Mouse (Mus musculus) left cerebral cortex, postnatal 14 days (tissue): ENCODE results near the gene Slc11a2. TPM values are rescaled to one million over a fixed set of nuclear protein-coding genes. Genes with fewer than 3 reads are reported as not detected.
"Not testable (repeated sequence)": the region's sequence is repeated elsewhere in the genome, so short reads cannot be mapped to it uniquely, and the experiment has no call there.

Experiments used
- DNase-seq, 2 experiments: peaks; one replicate each; pipeline ENCODE4 v3.0.0; 2021 to 2022; ENCODE audit warnings: low spot score in 2 of 2, mixed read lengths in 1 of 2
- intact Hi-C: fragments of 180-260 bp; cut with DNase I; formaldehyde crosslinking; loops from one replicate; pipeline ENCODE4 v1.15.1; 2025
- total RNA-seq, 2 experiments: library from RNA; stranded (reverse); gene quantifications; 2 replicates each; pipeline ENCODE4 v1.2.3; 2021

The Slc11a2 gene
- total RNA-seq, 2 experiments from 2014 or later, result 55.7 to 56.8 TPM

DNA sequence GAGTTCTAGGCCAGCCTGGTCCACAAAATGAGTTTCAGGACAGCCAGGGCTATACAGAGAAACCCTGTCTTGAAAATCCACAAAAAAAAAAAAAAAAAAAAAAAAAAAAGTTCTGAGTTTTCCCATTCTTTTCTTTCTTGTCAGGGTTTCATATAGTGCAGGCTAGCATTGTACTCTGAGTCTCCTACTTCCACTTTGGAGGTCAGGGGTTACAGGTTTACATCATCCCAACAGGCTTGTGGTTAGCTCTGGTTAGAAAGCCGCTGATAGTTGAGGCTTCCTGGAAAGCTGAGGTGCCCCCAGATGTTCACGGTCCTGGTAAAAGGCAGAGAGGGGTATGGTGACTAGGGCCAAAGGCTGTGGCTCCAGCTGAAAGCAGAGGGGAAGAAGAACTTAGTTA lies 22.0 kb upstream of the Slc11a2 start:
- intact Hi-C loops, result no loop called here
- DNase-seq, result no peak

DNA sequence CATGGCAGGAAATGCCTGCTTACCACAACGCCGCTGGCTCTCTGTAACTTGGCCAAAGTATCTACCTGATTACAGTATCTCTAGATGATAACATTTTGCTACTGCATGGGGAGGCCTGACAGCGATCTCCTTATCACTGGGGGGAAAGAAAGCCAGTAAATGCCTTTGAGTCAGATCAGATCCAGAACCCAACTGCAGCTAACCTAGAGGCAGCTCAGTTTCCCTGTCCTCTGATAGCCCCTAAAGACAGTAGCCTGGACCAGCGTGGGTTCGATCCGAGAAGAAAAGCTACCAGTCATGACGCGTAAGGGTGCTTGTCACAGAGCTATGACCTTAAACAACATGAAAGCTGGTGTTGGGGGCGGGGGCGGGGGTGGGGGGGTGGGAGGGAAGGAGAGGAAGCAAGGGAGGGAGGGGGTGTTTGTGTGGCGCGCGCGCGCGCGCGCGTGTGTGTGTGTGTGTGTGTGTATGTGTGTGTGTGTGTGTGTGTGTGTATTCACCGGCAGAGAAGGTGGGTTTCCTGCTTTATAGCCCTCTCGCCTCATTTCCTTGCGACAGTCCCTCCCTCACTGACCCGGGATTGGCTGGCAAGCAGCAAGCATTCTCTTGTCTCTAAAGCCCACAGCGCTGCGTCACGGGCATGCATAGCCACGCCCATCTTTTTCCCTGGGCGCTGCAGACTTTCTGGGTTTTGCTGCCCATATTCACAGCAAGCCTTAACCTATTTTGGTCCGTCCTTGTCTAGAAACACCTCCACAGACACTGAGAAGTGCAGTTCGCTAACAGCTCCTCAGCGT lies 18.5 kb upstream of the Slc11a2 start:
- peak; percentile 87 to 92 for DNase-seq
- intact Hi-C loops, result no loop called here

DNA sequence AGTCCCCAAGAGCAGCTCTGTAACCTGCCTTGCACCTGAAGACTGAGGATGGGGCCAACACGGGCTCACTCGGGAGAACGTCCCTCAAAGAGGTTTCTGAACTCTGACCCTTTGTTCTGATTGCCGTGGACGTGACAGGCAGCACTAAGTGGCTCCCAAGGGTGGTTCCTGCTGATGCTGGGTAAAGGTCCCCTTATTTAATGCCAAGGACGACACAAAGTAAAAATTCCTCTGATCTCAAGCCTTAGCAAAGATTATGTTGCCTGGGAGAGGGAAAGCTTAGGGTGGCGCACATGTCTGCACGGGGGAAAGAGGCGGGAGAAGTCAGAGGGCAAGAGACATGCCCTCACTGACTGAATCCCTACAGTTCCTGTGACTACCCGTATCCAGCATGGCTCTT lies 11.6 kb upstream of the Slc11a2 start:
- no peak for DNase-seq
- intact Hi-C loops, result no loop called here

DNA sequence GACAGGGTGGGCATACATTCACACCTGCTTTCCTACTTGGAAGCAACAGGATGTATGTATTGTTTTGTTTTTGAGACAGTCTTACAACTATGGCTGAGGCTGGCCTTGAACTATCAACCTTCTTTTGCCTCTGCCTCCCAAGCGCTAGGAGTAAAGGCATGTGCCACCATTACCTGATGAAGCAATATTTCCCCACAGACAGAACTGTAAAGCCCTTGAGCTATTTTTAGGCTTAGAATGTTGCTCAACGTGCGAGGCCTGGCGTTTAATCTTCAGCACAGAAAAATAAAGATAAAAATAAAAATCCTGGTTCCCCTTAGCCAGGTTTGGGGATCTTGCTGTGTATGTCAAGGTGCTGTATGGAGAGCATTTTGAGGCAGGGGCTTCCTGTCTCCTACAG lies 11.2 kb upstream of the Slc11a2 start:
- intact Hi-C loops, result no loop called here
- DNase-seq, result no peak

DNA sequence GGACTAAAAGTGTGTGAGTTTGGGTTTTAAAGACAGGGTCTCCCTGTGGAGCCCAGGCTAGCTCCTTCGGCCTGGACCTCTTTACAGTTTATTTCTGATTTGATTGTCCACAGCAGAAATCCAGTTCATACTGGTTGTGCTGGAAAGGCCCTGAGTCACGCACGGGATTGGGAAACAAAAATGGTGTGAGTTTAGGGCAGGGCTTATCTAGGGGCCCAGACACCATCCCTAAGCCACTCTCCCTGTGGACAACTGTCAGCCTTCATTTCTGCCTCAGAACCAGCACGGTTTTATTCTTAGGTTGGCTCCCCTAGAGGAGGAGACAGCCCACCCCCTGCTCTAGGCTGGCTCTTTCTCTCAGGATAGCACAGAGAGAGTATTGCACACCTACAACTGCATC lies 8.4 kb upstream of the Slc11a2 start:
- DNase-seq, result no peak
- intact Hi-C loops, result no loop called here

DNA sequence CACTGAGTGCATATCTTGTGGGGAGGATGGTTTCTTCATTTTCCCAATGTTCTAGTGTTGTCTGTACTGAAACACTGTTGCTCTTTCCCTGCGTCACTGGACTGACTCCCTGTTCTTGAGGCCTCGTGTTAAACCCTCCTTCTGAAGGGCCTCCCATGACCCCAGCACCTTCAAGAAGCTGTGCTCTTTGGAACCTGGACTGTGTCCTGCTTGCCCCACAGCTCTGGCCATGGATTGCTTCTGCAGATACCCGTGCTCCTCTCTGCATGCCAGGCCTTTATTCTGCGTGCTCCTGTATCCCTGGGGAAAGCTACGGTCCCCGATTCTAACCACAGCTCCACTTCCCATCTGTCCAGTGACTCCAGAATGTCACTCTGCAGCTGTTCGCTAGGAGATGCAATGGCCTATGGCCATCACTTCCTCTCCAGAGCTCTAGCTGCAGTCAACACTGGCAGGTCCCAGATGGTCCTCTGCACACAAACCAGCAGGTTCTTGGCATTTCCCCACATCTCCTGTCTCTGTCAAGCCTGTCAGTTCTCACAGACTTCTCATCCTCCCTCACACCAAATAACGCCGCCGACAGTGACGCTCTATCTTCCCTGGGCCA lies 5.2 kb upstream of the Slc11a2 start:
- intact Hi-C loops, result no loop called here
- DNase-seq, result no peak

DNA sequence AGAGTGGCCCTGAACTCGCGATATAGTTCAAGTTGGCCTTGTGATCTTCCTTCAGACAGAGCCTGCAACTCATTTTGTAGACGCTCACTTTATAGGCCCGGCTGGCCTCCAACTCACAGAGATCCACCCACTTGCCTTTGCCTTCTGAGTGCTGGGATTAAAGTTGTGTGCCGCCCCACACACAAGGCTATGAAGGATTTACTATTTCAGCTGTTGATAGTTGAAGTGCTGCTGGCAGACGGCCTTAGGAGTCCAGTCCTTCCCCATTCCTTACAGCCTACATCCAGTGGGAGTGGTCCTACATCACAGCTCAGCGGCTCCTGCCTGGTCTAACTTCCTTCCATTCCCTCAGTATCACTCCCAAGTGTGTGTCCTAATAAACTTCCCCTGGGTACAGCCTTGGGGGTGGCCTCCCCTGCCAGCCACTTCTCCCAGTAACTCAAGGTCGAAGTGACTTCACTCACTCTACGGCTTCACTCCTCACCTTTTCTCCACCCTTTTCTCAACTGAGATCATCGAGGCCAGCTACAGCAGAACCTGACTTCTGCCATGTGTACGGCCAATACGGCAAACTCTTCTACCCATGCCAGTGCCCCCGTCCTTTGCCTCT lies 3.5 kb upstream of the Slc11a2 start:
- intact Hi-C loops, result no loop called here
- no peak for DNase-seq

DNA sequence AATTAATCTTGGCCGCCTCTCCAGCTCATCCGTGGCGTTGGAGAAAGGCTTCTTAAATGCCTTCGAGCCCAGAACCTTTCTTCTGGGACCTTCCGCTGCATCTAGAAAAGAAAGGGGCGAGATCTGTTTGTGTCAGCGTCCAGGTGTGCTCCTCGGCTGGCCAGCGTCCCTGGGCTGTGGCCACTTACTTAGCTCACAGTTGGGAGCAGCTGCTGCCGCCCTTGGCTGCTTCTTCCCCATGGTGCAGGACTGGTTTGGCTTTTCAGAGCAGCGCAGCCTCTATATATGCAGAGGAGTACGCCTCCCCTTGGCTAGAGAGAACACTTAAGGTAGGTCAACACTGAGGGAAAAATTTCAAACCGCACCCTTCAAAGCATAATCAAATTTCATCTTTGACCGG lies 956 bp downstream of the Slc11a2 start:
- no peak for DNase-seq
- intact Hi-C loops, result no loop called here

DNA sequence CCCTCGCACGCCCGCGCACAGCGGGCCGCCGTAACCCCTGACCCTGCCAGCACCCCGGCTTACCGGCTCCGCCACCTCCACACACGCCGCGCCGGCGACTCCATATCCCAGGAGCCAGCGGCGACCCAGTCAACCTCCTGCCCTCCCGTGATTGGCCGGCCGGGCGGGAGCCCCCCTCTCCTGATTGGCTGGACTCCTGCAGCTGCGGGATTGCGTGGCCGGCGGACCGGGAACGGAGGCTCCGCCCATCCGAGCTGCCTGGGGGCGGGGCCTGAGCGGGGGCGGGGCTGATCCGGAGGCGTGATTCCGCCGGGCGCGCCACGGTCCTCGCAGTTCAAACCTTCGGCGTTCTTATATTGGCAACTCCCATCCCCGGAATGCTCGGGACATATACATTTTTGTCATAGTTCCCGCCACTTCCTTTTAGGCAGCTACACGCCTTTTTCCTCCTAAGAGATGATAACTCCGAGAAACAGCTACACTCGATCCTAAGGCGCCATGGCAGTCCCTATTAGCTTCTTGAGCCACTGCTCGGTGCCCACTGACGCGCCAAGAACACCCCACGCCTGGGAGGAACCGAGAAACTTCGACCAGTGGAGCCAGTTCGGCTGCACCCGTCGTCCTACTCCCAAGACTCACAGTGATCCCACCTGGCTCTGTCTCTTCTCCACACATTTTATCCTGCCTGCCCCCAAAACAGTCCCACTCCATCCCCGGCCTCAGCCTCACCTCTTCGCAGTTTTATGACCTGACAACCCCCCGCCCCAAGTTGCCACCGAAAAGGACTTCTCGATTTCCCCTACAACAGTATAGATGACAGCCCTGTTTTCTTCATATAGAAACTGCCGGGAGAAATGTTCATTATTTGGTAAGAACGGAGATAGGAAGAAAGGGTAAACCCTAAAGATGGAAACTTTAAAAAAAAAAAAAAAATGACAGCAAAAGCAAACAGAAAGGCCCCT lies 1.7 kb downstream of the Slc11a2 start:
- intact Hi-C loops, result no loop called here
- DNase-seq, result peak; percentile 96

DNA sequence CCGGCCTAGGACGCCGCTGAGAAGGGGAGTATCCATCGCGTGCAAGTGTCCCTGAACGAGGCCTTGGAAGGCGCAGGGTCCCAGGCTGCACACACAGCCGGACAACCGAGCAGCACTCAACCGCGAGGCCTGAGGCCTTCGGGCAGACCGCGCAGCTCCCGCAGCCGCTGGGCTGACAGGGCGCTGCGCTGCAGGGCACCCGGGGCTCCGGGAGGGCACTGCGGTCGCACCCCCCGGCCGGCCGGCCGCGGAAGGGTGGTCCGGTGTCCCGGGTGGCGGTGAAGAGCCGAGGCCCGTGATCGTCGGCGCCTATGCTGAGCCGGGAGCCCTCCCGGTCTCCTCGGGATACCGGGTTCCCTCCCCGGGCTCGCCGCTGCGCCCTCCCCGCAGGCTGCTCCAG lies 2.4 kb downstream of the Slc11a2 start:
- intact Hi-C loops, result no loop called here
- DNase-seq, result peak in 1 of 2 experiments; percentile 29

DNA sequence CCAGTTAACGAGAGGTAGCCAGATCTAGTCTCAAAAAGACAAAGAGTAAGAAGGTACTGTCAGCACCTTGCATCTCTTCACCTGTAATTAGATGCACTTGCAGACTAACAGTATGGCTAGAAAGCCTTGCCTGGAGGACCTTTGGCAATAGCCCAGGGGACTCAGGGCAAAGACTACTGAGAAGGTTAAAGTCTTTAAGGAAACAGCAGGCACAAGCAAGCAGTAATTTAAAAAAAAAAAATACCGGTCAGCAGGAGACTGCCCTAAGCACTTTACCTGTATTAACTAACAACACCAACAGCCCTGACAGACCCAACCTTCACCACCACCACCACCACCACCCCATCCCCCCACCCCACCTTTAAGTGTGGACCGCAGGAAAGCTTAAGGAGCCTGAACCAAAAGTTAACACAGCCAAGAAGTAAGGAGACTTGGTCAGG lies 3.1 kb downstream of the Slc11a2 start, which contains the start of gene Gm5475:
Gm5475 (plus strand) TSS at position 390 of the 440 bp plus-strand sequence.
- intact Hi-C loops, DNase-seq: not testable (repeated sequence)

DNA sequence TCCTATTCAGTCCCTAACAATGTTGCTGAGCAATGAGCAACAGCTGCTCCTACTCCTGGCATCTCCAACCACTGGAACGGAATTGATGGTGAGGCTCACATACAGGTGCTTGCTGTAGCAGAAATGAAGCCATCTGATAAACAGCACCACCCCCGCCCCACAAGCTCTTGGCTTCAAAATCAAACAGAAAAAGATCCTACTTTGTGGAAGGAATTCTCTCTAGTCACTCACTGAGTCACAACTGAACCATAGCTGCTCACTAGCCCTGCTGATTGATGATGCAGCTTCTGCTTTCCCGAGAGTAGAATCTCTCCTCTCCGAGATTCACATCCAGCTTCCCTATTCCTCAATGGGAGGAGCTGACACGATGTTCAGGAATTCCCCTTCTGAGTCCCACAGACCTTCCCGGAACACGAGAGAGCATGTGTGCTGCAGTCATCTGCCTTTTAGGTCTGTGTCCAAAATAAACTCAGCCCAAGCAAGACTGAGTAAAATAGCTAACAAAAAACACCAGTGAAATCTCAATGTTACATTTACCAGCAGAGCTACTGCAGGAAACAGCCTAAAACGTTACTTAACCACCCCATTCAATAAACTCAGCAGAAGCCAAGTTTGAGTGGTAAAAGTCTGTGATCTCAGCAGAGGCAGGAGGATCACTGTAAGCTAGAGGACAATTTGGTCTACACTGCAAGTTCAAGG lies 3.7 kb downstream of the Slc11a2 start:
- intact Hi-C loops, result no loop called here
- peak in 1 of 2 experiments; percentile 38 for DNase-seq

DNA sequence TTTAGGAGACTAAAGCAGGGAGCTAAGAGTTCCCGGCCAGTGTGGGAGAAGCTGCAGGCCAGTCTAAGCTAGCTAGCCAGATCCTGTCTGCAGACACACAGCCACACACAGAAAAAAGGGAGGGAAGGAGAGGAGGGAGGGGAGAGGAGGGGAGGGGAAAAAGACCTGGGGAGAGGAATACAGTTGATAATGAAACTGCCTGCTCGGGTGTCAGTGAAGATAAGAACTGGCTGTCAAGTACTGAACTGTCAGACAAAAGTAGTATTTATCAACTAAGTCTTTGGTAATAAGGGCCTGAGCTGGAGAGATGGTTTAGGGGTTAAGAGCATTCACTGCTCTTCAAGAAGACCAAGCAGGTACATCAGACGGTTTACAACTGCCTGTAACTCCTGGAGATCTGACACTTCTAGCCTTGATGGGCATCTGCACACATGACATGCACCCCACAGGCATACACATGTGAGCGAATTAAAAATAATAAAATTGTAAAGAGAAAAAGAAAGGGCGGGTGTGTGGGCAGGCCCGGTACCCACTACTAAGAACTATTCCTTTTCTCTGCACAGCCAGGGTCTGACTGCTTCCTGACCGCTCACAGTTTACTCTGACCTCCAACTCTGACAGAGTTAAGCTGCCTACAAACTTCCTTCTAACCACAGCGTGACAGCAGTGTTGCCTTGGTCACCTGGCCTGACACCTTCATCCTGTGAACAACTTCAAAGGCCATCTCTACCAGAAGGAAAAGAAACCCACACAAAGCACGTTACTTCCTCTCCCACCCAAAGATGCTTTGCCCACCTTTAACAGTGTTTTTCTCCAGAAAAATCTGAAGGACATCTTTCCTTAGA lies 4.7 kb downstream of the Slc11a2 start:
- no peak for DNase-seq
- intact Hi-C loops, result no loop called here

DNA sequence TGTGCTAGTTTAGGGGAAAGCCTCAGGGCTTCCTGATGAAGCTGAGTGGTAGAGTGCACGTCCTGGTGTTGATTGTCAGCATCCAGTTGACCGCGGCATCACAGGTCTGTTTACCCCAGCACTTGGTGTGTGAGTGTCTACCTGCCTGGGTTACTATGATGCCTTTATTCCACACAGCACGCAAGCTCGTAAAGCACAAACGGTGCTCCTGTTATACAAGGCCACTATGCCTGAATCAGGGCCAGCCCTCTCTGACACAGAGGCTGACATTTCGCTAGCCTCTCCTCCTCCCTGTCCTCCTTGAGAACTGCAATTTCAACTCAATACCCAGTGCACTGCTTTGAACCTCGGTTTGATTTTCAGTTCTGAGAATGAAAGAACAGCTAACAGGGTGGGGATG lies 5.6 kb downstream of the Slc11a2 start:
- intact Hi-C loops, result no loop called here
- no peak for DNase-seq

DNA sequence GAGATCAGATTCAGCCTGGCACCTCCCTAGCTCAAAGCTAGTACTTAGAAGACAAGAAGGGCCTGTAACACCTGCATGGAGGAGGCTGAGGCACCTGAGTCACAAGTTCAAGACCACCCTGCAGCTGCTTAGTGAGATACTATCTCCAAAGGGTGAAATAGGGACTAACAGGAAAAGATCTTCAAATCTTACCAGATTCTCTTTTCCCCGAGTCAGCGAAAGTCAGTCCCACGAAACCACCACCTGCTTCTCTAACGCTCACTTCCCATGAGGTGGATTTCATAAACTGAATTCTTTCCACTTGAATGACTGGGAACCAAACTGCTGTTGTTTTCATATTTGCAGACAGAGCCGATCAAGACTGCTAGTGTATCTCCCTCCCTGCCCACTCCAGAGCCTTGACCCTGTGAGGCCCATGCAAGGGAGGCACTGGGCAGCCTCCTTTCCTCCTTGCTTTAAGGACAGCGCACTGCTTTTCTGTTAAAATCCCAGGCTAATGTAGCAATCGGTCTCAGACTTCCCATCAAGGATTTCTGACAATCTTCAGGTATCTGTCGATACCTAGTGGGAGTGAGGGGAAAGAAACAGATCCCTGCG lies 6.9 kb downstream of the Slc11a2 start:
- DNase-seq, result no peak
- intact Hi-C loops, result no loop called here

DNA sequence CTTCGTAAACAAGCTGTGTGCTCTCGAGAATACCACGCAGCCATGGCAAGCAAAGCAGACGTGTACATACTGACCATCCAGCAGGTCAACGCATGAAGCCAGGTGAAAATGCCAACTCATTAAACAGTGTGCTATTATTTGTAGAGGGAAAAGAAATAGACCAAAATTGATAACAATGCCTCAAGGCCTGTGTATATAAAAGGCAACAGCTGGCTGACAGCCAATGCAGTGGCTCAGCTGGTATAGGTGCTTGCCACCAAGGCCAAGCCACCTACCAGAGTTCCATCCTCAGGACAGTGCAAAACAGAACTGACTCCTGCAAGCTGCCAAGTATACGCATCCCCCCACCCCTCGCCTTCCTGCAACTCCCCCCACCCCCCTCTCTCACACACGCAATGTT lies 9.2 kb downstream of the Slc11a2 start:
- DNase-seq, result no peak
- intact Hi-C loops, result no loop called here

DNA sequence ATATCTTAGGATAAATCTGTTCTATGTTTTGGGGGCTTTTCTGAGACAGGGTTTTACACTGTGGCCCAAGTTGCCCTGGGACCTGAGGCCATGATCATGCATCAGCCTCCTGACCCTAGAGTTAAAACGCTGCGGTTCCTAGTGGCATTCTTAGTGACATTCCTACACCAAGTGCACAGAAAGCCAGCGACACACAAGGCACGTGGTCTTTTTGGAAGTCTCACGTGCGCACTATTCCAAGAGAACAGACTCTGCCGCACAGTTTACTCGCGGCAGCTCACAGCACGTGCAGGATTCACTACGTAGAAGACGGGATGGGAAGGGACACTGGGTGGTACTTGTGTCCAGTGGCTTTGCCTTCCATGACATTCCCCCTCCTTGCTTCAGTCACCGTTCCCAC lies 9.9 kb downstream of the Slc11a2 start:
- DNase-seq, result no peak
- intact Hi-C loops, result no loop called here

DNA sequence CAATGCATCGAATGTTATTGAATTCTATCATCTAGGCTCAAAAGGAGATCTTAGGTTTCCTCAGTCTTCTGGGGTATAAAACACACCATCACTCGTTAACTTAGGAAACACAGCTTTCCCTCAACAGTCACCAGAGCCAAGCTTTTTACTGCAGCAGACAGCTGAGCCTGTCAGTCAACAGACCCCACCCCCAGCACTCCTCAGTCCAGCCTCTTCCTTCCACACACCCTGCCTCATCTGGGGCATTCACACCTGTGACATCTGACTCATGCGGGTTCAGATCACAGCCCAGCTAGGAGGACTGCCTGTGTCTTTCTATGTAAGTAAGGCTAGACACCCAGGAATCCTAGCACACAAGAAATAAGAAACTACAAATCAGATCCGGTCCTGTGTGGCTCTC lies 10.9 kb downstream of the Slc11a2 start:
- DNase-seq, result no peak
- intact Hi-C loops, result no loop called here
